Mouse (Mus musculus): ENCODE measurements around the gene Adgre4.

Gene Adgre4

GRCm38 (mm10) chr17:55749786-55750185 lies at the start of gene Adgre4:
TSS of gene Adgre4 (plus strand) at chr17:55749984.
- ChIA-PET CTCF (no interaction called here), POLR2A (no interaction called here)

DNA sequence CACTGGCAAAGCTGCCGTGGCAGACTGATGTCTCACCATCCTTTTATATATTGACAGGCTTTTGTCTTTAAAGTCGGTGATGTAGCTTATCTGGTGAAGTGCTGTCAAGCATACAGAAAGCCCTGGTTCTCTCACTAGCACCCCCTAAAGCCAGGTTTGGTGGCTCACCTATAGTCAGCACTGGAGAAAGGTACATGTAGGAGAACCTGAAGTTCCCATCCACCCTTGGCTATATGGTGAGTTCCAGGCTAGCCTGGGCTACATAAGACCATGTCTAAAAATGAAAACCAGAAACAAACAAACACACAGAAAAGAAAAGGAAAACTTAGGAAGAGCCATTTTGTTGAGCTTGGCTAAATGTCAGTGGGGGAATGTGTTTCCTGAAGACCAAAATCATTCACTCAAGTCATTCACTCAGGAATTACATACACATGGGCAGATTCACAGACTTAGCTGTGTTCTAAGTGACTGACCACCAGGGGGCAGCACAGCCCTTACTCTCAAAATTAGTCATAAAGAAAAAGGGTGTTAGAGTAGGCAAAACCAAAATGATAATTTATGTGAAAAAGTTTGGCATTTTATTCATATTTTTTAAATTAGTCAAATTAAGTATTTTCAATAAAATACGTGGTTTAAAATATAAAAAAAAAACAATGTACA lies 47.5 kb upstream of the Adgre4 start:
- POLR2A ChIA-PET = interaction anchor here in 3 of 4 experiments (0.6 to 1.7 kb wide), 9 partner anchors 10 to 405 kb away, joined by 3 to 14 read pairs (median 4); partner anchors contain the start of genes Pot1b (in 2 of the 3), Ebi3 (in 1 of the 3) and Hdgfl2 (in 1 of the 3)
- CTCF ChIA-PET = interaction anchor here (0.5 to 1.4 kb wide), 22 partner anchors 10 to 1064 kb away, joined by 3 to 7 read pairs (median 3); partner anchors contain the start of genes Pot1b (in 3 of the 4), Hdgfl2 (in 1 of the 4) and Zfp119b (in 1 of the 4)

DNA sequence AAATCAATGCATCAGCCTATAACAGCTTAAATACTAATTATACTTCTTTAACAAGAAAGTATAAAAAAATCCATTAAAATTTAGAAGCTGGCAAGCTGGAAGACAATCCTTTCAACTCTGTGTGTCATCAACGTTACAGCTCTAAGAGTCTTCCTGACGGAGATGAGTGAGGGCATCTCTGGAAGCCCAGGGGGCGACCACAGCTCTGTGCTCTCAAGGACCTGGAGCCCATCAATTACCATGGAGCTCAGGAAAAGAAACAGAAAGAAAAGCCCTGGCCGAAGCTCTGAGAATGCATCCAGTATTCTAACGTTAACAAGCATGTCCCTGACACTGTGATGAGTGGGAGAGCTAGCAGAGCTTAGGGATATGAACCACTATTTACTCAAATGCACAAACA lies 46.9 kb upstream of the Adgre4 start:
- POLR2A ChIA-PET = interaction anchor here in 3 of 4 experiments (0.6 to 1.7 kb wide), 9 partner anchors 9 to 376 kb away, joined by 3 to 14 read pairs (median 4); partner anchors contain the start of genes Pot1b (in 2 of the 3), Ebi3 (in 1 of the 3) and Hdgfl2 (in 1 of the 3)

DNA sequence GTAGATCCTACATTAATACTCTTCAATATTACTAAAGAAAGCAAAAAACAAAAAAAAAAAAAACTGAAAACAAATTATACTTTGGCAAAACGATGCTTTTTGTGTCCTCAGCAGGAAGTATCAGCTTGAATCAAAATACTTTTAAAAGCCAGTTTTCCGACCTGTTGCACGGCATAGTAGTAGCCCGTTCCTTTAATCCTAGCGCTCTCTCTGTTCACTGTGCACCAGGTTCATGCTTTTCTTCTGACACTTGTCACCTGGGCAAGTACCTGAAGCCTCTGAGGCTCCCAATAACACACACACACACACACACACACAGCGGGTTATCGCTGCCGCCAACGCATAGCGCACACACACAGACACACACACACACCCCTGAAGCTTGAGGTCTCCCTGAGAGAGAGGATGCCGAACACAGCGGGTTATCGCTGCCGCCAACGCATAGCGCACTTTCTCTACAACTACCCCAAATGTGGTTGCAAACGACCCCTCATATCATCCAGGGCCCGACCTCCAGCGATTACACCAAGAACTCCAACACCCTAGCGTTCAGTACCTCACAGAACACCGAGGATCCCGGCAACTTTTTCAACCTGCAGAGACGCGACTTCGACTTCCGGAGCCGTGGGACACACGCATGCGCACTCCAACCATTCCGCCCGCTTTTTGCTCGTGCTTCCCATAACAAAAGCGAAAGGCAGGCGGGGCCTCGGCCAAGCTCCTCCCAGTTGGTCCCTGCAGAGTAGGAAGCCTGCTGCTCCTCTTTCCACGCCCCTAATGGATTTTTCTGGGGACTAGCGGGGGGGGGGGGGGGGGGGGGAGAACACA lies 37.6 kb upstream of the Adgre4 start, which contains the start of gene Pot1b:
TSS of gene Pot1b (minus strand) at position 645 of the 828 bp plus-strand sequence.
- ChIA-PET POLR2A (interaction anchor here in 3 of 4 experiments (0.7 to 1.7 kb wide), 5 partner anchors 9 to 267 kb away, joined by 3 to 14 read pairs (median 3); partner anchors contain the start of genes St6gal2 (in 1 of the 3) and Zfp959 (in 1 of the 3)), CTCF (interaction anchor here in 3 of 4 experiments (1.0 to 1.3 kb wide), 4 partner anchors 10 to 543 kb away, joined by 3 to 4 read pairs (median 4); no protein-coding TSS in a partner anchor)

More for the DNA sequence above, 46.9 kb upstream of the Adgre4 start:
- CTCF ChIA-PET = interaction anchor here (0.5 to 1.4 kb wide), 17 partner anchors 9 to 1063 kb away, joined by 3 to 7 read pairs (median 3); partner anchors contain the start of genes Pot1b (in 2 of the 4), Hdgfl2 (in 1 of the 4) and Zfp119b (in 1 of the 4)

- ChIA-PET POLR2A (no interaction called here), CTCF (no interaction called here)
Measured at GRCm38 (mm10) chr17:55721270-55721669, 28.5 kb upstream of the Adgre4 start.

DNA sequence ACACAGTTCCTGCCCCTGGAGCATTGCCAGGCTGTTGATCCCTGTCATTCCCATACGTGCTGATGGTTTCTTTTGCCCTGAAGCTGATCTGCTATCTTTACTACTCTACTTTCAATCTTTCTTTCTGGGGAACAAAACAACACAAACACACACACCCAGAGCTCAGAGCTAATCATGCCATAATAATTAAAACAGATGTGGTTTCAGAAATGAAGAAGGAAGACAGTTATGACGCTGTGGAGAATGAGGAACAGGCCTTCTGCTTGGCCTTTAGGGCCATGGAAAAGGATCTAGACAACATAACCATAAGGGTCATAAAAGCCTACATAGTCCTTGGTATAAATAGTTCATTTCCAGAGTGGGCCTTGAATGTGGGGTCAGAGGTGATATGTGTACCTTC lies 27.5 kb upstream of the Adgre4 start:
- ChIA-PET CTCF (no interaction called here), POLR2A (interaction anchor here in 1 of 4 experiments (0.6 kb wide), 1 partner anchor 1375 kb away, joined by 3 read pairs; no protein-coding TSS in a partner anchor)

DNA sequence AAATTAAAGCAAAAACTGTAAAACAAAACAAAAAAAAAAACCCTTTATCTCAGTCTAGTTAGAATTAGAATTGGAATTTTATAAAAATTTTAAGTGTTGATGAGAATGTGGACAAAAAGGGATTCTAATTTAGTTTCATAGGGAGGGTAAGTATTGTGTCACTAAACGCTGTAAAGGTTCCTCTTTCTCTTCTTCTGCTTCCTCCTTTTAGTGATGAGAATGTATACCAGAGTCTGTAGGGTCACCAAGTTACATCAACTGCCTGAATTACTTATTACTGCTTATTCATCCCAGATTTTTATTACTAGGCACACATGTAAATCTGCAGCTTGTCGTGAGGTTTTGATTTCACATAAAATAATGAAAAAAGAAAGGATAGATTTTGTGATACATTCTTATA lies 23.6 kb upstream of the Adgre4 start:
- ChIA-PET POLR2A (no interaction called here), CTCF (no interaction called here)

- ChIA-PET POLR2A (no interaction called here), CTCF (no interaction called here)
Measured at GRCm38 (mm10) chr17:55736675-55737074, 13.1 kb upstream of the Adgre4 start.

DNA sequence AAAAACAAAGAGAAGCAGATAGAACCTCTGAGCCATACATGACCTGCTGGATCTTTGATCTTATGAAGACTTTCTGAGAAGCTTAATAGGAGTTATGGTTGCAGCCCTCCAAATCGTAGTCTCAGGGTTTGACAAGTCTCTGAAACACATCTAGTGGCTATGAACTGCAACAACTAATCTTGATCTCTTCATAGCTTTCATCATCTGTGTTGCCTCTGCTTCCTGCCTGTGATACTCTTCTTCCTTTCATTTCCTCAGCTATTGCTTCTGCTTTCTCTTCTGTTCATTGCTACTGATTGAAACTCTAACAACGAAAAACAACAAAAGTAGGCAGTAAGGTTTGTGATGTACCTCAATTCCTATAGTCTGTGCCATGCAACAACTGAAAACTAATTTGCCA lies 1.4 kb downstream of the Adgre4 start:
- ChIA-PET POLR2A (no interaction called here), CTCF (no interaction called here)

DNA sequence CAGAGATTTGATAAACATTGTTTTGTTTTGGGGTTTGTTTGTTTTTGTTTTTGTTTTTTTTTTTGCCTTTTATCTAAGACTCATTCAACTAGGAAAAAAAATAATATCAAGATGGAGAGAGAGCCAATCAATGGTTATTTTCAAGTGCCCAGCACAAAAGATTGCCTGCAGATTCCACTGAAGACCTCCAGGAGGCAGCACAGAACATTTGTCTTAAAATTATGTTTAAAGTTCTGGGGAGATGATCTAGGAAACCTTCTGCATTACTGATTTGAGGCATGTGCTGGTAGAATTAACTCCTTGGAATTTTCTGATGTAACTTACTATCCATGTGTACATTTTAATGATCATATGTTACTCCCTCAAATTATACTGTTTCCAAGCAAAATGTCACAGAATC lies 63.9 kb downstream of the Adgre4 start:
- CTCF ChIA-PET = no interaction called here
- POLR2A ChIA-PET = no interaction called here

- POLR2A ChIA-PET = no interaction called here
- CTCF ChIA-PET = interaction anchor here in 1 of 4 experiments (0.6 kb wide), 1 partner anchor 10 kb away, joined by 3 read pairs; no protein-coding TSS in a partner anchor
Measured at GRCm38 (mm10) chr17:55816853-55817252, 67.1 kb downstream of the Adgre4 start.

- POLR2A ChIA-PET = no interaction called here
Measured at GRCm38 (mm10) chr17:55821566-55821965, 71.8 kb downstream of the Adgre4 start.

DNA sequence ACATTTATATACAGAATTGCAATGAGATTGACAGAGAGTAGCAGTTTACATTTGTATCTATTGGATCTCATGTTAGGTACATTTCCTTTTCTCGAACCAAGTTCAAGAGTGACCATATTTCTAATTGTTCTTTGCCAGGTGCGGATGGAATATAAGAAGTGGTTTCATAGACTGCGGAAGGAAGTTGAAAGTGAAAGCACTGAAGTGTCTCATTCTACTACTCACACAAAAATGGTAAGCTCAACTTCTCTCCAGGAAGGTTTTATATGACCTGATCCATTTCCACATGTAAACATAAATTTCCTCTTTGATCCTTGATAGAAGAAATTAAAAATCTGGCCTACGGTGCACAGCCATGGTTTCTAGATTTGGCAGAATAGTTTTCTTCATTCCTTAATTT lies 93.3 kb downstream of the Adgre4 start:
- POLR2A ChIA-PET = no interaction called here

More at GRCm38 (mm10) chr17:55821566-55821965, 71.8 kb downstream of the Adgre4 start:
- CTCF ChIA-PET = no interaction called here

GRCm38 (mm10) chr17:55877184-55877583 lies 127.4 kb downstream of the Adgre4 start:
- ChIA-PET POLR2A (interaction anchor here in 2 of 4 experiments (0.6 to 2.2 kb wide), 4 partner anchors 10 to 68 kb away, joined by 3 to 7 read pairs (median 4); no protein-coding TSS in a partner anchor), CTCF (no interaction called here)

More for the DNA sequence above, 93.3 kb downstream of the Adgre4 start:
- CTCF ChIA-PET = no interaction called here

DNA sequence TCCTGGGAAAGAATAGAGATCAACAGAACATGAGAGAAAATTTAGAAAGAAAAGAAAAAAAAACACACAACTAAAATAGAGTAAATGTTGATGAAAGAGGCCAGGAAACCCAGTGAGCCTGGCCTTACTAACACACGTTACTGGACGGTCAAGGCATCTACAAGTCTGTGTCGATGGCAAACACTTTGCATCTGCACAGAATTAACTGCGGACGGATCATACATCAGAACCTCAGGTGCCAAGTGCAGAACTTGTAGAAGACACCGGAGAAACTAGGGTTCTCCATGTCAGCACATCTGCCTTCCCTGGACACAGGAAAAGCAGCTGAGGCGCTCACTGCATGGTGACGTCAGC lies 128.5 kb downstream of the Adgre4 start:
- ChIA-PET CTCF (interaction anchor here in 1 of 4 experiments (0.7 kb wide), 1 partner anchor 279 kb away, joined by 5 read pairs; no protein-coding TSS in a partner anchor), POLR2A (interaction anchor here in 3 of 4 experiments (0.6 to 2.2 kb wide), 20 partner anchors 9 to 447 kb away, joined by 3 to 23 read pairs (median 4); partner anchors contain the start of genes Yju2 (in 2 of the 3), Zfp959 (in 2 of the 3), Ebi3 (in 1 of the 3) and Hdgfl2 (in 1 of the 3))

GRCm38 (mm10) chr17:55878636-55879369 lies 129.0 kb downstream of the Adgre4 start, which contains the start of gene Zfp119a:
TSS of gene Zfp119a (minus strand) at chr17:55878930.
- POLR2A ChIA-PET = interaction anchor here in 3 of 4 experiments (0.6 to 2.2 kb wide), 20 partner anchors 9 to 447 kb away, joined by 3 to 23 read pairs (median 4); partner anchors contain the start of genes Zfp959 (in 3 of the 3), Yju2 (in 2 of the 3), Ebi3 (in 1 of the 3) and Hdgfl2 (in 1 of the 3)

GRCm38 (mm10) chr17:55883631-55884030 lies 133.8 kb downstream of the Adgre4 start:
- POLR2A ChIA-PET = interaction anchor here in 2 of 4 experiments (0.6 to 1.7 kb wide), 6 partner anchors 8 to 438 kb away, joined by 3 to 5 read pairs (median 3); partner anchors contain the start of genes St6gal2 (in 1 of the 2) and Zfp959 (in 1 of the 2)

More at GRCm38 (mm10) chr17:55878636-55879369, 129.0 kb downstream of the Adgre4 start, which contains the start of gene Zfp119a:
- CTCF ChIA-PET = interaction anchor here in 1 of 4 experiments (0.6 kb wide), 1 partner anchor 98 kb away, joined by 3 read pairs; no protein-coding TSS in a partner anchor

GRCm38 (mm10) chr17:55884912-55885311 lies 135.1 kb downstream of the Adgre4 start:
- ChIA-PET CTCF (interaction anchor here in 1 of 4 experiments (0.5 to 1.4 kb wide), 2 partner anchors 182 to 775 kb away, joined by 3 to 11 read pairs; no protein-coding TSS in a partner anchor), POLR2A (interaction anchor here in 2 of 4 experiments (0.6 to 1.2 kb wide), 2 partner anchors 74 to 194 kb away, joined by 4 to 6 read pairs; partner anchors contain the start of genes Hdgfl2 (in 1 of the 2) and Yju2 (in 1 of the 2))

More at GRCm38 (mm10) chr17:55883631-55884030, 133.8 kb downstream of the Adgre4 start:
- CTCF ChIA-PET = interaction anchor here in 1 of 4 experiments (1.4 kb wide), 1 partner anchor 181 kb away, joined by 3 read pairs; no protein-coding TSS in a partner anchor

Data from embryonic stem cell, embryonic (primary cell).